Mouse (Mus musculus) forebrain, embryonic 11.5 days (tissue): ENCODE results near the gene Trp63. TPM values are rescaled to one million over a fixed set of nuclear protein-coding genes. Genes with fewer than 3 reads are reported as not detected.

Source experiments
- ATAC-seq: fragments of 200-750 bp; cut with Nextera tagmentation; replicated peaks from 2 replicates; pipeline ENCODE4 v1.8.0; 2017; ENCODE audit warnings: moderate TSS enrichment; ENCODE audit not compliant: low FRiP score
- DNase-seq: peaks from one replicate; pipeline ENCODE4 v3.0.0-alpha.2; 2017; ENCODE audit warnings: low spot score
- H3K27ac ChIP-seq: fragments of 300-500 bp; sonication (generic); 2 replicates; pipeline ENCODE4 v1.5.1; 2014; ENCODE audit warnings: low read depth, low read length
- H3K27me3 ChIP-seq: fragments of 300-500 bp; sonication (generic); 2 replicates; pipeline ENCODE4 v1.6.1; 2014; ENCODE audit warnings: mild to moderate bottlenecking, low read length, mixed read lengths; ENCODE audit not compliant: control insufficient read depth, insufficient read depth
- H3K36me3 ChIP-seq: fragments of 300-500 bp; sonication (generic); 2 replicates; pipeline ENCODE4 v1.6.1; 2014; ENCODE audit warnings: mild to moderate bottlenecking, low read length, moderate library complexity, mixed read lengths; ENCODE audit not compliant: control insufficient read depth, insufficient read depth
- H3K4me1 ChIP-seq: fragments of 300-500 bp; sonication (generic); replicated peaks from 2 replicates; pipeline ENCODE4 v1.6.1; 2014; ENCODE audit warnings: low read length, mixed read lengths; ENCODE audit not compliant: control insufficient read depth, insufficient read depth
- H3K4me2 ChIP-seq: fragments of 300-500 bp; sonication (generic); 2 replicates; pipeline ENCODE4 v1.6.1; 2014; ENCODE audit warnings: low read depth, mild to moderate bottlenecking, low read length, moderate library complexity, mixed read lengths; ENCODE audit not compliant: severe bottlenecking
- H3K4me3 ChIP-seq: fragments of 300-500 bp; sonication (generic); 2 replicates; pipeline ENCODE4 v1.5.1; 2014; ENCODE audit warnings: low read depth, low read length
- H3K9ac ChIP-seq: fragments of 300-500 bp; sonication (generic); 2 replicates; pipeline ENCODE4 v1.6.1; 2014; ENCODE audit warnings: low read length
- H3K9me3 ChIP-seq: fragments of 300-500 bp; sonication (generic); 2 replicates; pipeline ENCODE4 v1.6.1; 2016; ENCODE audit warnings: low read length, mixed read lengths; ENCODE audit not compliant: control insufficient read depth
- WGBS: fragments of 180-500 bp; shearing (Covaris S2); extraction: QIAGEN DNeasy Blood & Tissue Kit; methylation state at CpG from one replicate; pipeline ENCODE4 v1.1.7; 2014; 5-methylcytosine and 5-hydroxymethylcytosine counted together
- polyA plus RNA-seq: library from polyadenylated mRNA; unstranded; fragments of >200 nt; fragmentation: Nextera tagmentation; extraction: Ambion mirVana; gene quantifications from 2 replicates; pipeline ENCODE4 v1.2.1, GENCODE M21; 2014

Trp63 gene
- polyA plus RNA-seq, 1 experiment from 2014 or later = 4.7 TPM

GRCm38 (mm10) chr16:25690612-25691011 is 7.0 kb downstream of the Trp63 start:
- no peak for DNase-seq
- Histone ChIP-seq H3K4me3 (no peak overlapping the region), H3K9ac (no peak overlapping the region), H3K27me3 (no peaks in the 10 kb centered on the region), H3K4me2 (no peak overlapping the region), H3K4me1 (no peaks in the 10 kb centered on the region), H3K9me3 (no peaks in the 10 kb centered on the region), H3K36me3 (no peaks in the 10 kb centered on the region), H3K27ac (no peak overlapping the region)
- WGBS = 24% methylated on average over 5 of the region's 5 CpGs
- ATAC-seq = no peak

GRCm38 (mm10) chr16:25701252-25701651 is 17.7 kb downstream of the Trp63 start:
- Histone ChIP-seq H3K9ac (no peak overlapping the region), H3K27ac (no peak overlapping the region), H3K36me3 (no peaks in the 10 kb centered on the region), H3K4me3 (no peak overlapping the region), H3K4me1 (no peaks in the 10 kb centered on the region), H3K9me3 (no peaks in the 10 kb centered on the region), H3K4me2 (no peak overlapping the region), H3K27me3 (no peaks in the 10 kb centered on the region)
- ATAC-seq (no peak), DNase-seq (no peak)
- 91% methylated on average over 2 of the region's 2 CpGs for WGBS

DNA sequence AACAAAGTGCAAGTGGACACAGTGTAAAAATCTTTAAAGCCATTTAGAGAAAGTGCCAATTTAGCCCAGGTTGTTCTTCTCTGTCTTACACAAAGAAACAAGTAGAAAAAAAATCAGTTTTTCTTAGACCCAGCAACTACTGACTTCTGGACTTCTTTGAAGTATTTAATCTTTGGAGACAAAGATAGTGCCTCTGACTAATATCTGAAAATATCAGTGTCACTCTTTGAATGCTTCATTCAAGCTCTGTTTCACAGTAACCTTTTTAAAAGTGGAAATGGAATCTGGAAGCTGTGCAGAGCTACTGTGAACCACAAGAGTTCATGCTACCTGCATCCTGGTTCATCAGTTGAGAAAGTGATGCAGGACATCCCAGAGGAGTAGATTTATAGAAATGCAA is 22.7 kb downstream of the Trp63 start:
- no peak overlapping the region for H3K27ac ChIP-seq
- DNase-seq = no peak
- no peak overlapping the region for H3K9ac ChIP-seq
- H3K4me2 ChIP-seq = no peak overlapping the region
- H3K9me3 ChIP-seq = no peaks in the 10 kb centered on the region
- H3K4me3 ChIP-seq = no peak overlapping the region
- no peaks in the 10 kb centered on the region for H3K4me1 ChIP-seq
- ATAC-seq = no peak
- H3K36me3 ChIP-seq = no peaks in the 10 kb centered on the region
- no peaks in the 10 kb centered on the region for H3K27me3 ChIP-seq

- 85% methylated on average over 3 of the region's 3 CpGs for WGBS
- no peaks in the 10 kb centered on the region for H3K4me1 ChIP-seq
- no peak overlapping the region for H3K4me3 ChIP-seq
- no peak overlapping the region for H3K9ac ChIP-seq
- H3K9me3 ChIP-seq = no peaks in the 10 kb centered on the region
- H3K27me3 ChIP-seq = no peaks in the 10 kb centered on the region
- H3K4me2 ChIP-seq = no peak overlapping the region
- ATAC-seq (no peak), DNase-seq (no peak)
- no peak overlapping the region for H3K27ac ChIP-seq
- no peaks in the 10 kb centered on the region for H3K36me3 ChIP-seq
These were observed 32.2 kb downstream of the Trp63 start for GRCm38 (mm10) chr16:25715790-25716189.

GRCm38 (mm10) chr16:25723131-25723530 is 39.6 kb downstream of the Trp63 start:
- Histone ChIP-seq H3K27ac (no peak overlapping the region), H3K36me3 (no peaks in the 10 kb centered on the region), H3K27me3 (no peaks in the 10 kb centered on the region), H3K4me1 (no peaks in the 10 kb centered on the region), H3K4me2 (no peak overlapping the region), H3K9ac (no peak overlapping the region), H3K9me3 (no peaks in the 10 kb centered on the region), H3K4me3 (no peak overlapping the region)
- 80% methylated on average over 5 of the region's 5 CpGs for WGBS
- no peak for ATAC-seq
- DNase-seq = no peak

- H3K4me3 ChIP-seq = no peak overlapping the region
- WGBS = 91% methylated on average over 5 of the region's 5 CpGs
- no peak overlapping the region for H3K9ac ChIP-seq
- H3K27me3 ChIP-seq = no peaks in the 10 kb centered on the region
- H3K4me2 ChIP-seq = no peak overlapping the region
- H3K9me3 ChIP-seq = no peaks in the 10 kb centered on the region
- ATAC-seq (no peak), DNase-seq (no peak)
- H3K4me1 ChIP-seq = no peaks in the 10 kb centered on the region
- no peaks in the 10 kb centered on the region for H3K36me3 ChIP-seq
- H3K27ac ChIP-seq = no peak overlapping the region
These were observed 43.4 kb downstream of the Trp63 start for GRCm38 (mm10) chr16:25727001-25727400.

DNA sequence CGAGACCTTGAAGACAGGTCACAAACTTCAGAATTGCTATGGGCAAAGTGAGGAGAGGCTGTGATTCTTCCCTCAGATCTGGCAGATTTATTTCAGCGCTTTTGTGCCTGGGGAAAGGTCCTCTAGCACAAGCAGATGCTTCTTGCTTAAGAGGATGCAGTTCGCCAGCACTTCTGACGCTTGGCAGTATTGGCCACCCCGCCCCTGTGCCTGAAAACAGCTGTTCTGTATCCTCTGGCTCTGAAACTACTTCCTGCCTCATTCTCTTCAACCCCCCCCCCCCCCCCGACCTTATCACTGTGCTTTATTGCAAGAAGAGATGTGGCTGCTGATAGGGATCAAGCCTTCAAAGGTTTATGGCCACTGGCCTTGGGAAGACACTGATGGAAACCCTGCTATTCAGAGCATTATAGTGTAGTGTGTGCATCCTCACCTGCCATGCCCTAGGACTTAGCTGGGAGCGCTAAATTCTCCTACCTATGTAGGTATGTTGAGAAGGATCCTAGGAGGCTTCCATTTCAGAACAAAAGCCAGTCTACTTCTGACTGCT is 44.5 kb downstream of the Trp63 start:
- 74% methylated on average over 7 of the region's 7 CpGs for WGBS
- Histone ChIP-seq H3K4me2 (no peak overlapping the region), H3K9me3 (no peaks in the 10 kb centered on the region), H3K27ac (no peak overlapping the region), H3K9ac (no peak overlapping the region), H3K4me1 (no peaks in the 10 kb centered on the region), H3K36me3 (no peaks in the 10 kb centered on the region), H3K27me3 (no peaks in the 10 kb centered on the region), H3K4me3 (no peak overlapping the region)
- ATAC-seq (no peak), DNase-seq (no peak)

- Histone ChIP-seq H3K9ac (no peak overlapping the region), H3K36me3 (no peaks in the 10 kb centered on the region), H3K27ac (no peak overlapping the region), H3K4me2 (no peak overlapping the region), H3K4me1 (no peaks in the 10 kb centered on the region), H3K27me3 (no peaks in the 10 kb centered on the region), H3K9me3 (no peaks in the 10 kb centered on the region), H3K4me3 (no peak overlapping the region)
- ATAC-seq (peak; percentile 25; the same call in 1 of the 2 replicates), DNase-seq (no peak)
- 83% methylated on average over 3 of the region's 3 CpGs for WGBS
These were observed 53.3 kb downstream of the Trp63 start for GRCm38 (mm10) chr16:25736912-25737311.

GRCm38 (mm10) chr16:25737623-25738050 is 54.1 kb downstream of the Trp63 start:
- peak; percentile 79 for ATAC-seq
- H3K4me1 ChIP-seq = no peaks in the 10 kb centered on the region
- 22% methylated on average over 6 of the region's 6 CpGs for WGBS
- H3K27me3 ChIP-seq = no peaks in the 10 kb centered on the region
- no peaks in the 10 kb centered on the region for H3K36me3 ChIP-seq
- H3K4me3 ChIP-seq = no peak overlapping the region
- DNase-seq = no peak
- no peak overlapping the region for H3K9ac ChIP-seq
- no peak overlapping the region for H3K27ac ChIP-seq
- H3K9me3 ChIP-seq = no peaks in the 10 kb centered on the region
- H3K4me2 ChIP-seq = no peak overlapping the region
